Mouse (Mus musculus): ENCODE measurements at regions not wholly inside any gene's neighbourhood (a gene's known extent, or its start where the extent isn't known, plus 50 kb on each side); places are given as distances from the start of the nearest gene placed in this dataset.
A peak's percentile ranks its signal among the peaks of the same experiment; 100 is the strongest.

GRCm38 (mm10) chr19:37754024-37754423 lies 56.4 kb downstream of the Cyp26a1 start:
- no peak for DNase-seq (ENCODE audit: low read depth, low spot score)

- peak; percentile 72 for DNase-seq (ENCODE audit: low read depth, low spot score)
Measured at GRCm38 (mm10) chr19:37755372-37755771, 57.8 kb downstream of the Cyp26a1 start.

GRCm38 (mm10) chr19:37769376-37769775 lies 71.8 kb downstream of the Cyp26a1 start:
- DNase-seq (ENCODE audit: low read depth, low spot score) = no peak

- no peak for DNase-seq (ENCODE audit: low read depth, low spot score)
Measured at GRCm38 (mm10) chr19:37771956-37772355, 74.4 kb downstream of the Cyp26a1 start.

- DNase-seq (ENCODE audit: low read depth, low spot score) = no peak
Measured at GRCm38 (mm10) chr19:37774551-37774950, 77.0 kb downstream of the Cyp26a1 start.

GRCm38 (mm10) chr19:37774966-37775365 lies 77.4 kb downstream of the Cyp26a1 start:
- no peak for DNase-seq (ENCODE audit: low read depth, low spot score)

GRCm38 (mm10) chr19:37777961-37778360 lies 80.4 kb downstream of the Cyp26a1 start:
- DNase-seq (ENCODE audit: low read depth, low spot score) = no peak

GRCm38 (mm10) chr19:37778568-37778967 lies 81.0 kb downstream of the Cyp26a1 start:
- no peak for DNase-seq (ENCODE audit: low read depth, low spot score)

- DNase-seq (ENCODE audit: low read depth, low spot score) = no peak
Measured at GRCm38 (mm10) chr19:37788540-37788939, 90.9 kb downstream of the Cyp26a1 start.

- peak; percentile 28 for DNase-seq (ENCODE audit: low read depth, low spot score)
Measured at GRCm38 (mm10) chr19:37789576-37790180, 92.1 kb downstream of the Cyp26a1 start.

GRCm38 (mm10) chr19:37790281-37791073 lies 92.9 kb downstream of the Cyp26a1 start:
- no peak for DNase-seq (ENCODE audit: low read depth, low spot score)

- DNase-seq (ENCODE audit: low read depth, low spot score) = no peak
Measured at GRCm38 (mm10) chr19:37793176-37793575, 95.6 kb downstream of the Cyp26a1 start.

- no peak for DNase-seq (ENCODE audit: low read depth, low spot score)
Measured at GRCm38 (mm10) chr19:37795552-37796343, 98.2 kb downstream of the Cyp26a1 start.

- DNase-seq (ENCODE audit: low read depth, low spot score) = no peak
Measured at GRCm38 (mm10) chr19:37800161-37800660, 102.6 kb downstream of the Cyp26a1 start.

GRCm38 (mm10) chr19:37809666-37810065 lies 112.1 kb downstream of the Cyp26a1 start:
- no peak for DNase-seq (ENCODE audit: low read depth, low spot score)

- DNase-seq (ENCODE audit: low read depth, low spot score) = no peak
Measured at GRCm38 (mm10) chr19:37814089-37815073, 116.8 kb downstream of the Cyp26a1 start.

GRCm38 (mm10) chr19:37815627-37816026 lies 118.0 kb downstream of the Cyp26a1 start:
- no peak for DNase-seq (ENCODE audit: low read depth, low spot score)

GRCm38 (mm10) chr19:37821243-37821642 lies 123.6 kb downstream of the Cyp26a1 start:
- DNase-seq (ENCODE audit: low read depth, low spot score) = no peak

GRCm38 (mm10) chr19:37821671-37822190 lies 124.1 kb downstream of the Cyp26a1 start:
- no peak for DNase-seq (ENCODE audit: low read depth, low spot score)

GRCm38 (mm10) chr19:37824155-37824554 lies 126.6 kb downstream of the Cyp26a1 start:
- no peak for DNase-seq (ENCODE audit: low read depth, low spot score)

GRCm38 (mm10) chr19:37831406-37831805 lies 133.8 kb downstream of the Cyp26a1 start:
- no peak for DNase-seq (ENCODE audit: low read depth, low spot score)
